8 mouse cellular contexts compared by ENCODE assay signal in the genomic region with DNA sequence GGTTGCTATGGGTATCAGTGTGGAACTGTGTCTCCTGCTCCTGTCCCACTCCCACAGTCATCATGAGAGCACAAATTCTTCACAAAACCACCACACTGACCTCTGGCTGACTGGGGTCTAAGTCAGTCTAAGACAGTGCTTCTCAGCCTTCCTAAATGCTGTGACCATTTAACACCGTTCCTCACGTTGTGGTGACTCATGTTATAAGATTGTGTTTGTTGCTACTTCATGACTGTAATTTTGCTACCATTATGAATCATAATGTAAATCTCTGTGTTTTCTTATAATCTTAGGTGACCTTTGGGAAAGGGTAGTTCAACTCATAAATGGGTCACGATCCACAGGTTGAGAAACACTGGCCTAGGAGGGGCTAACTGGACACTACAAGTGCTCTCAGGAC.
"Had no signal": no experiment of that assay in that cellular context is flagged by ENCODE, and none has a peak within 500 bp of the region (broad histone marks: within the 10 kb centered on the region; RNA-seq: fewer than 3 reads in every experiment).

No protein-coding gene starts in this region.

- H3K27me3 ChIP-seq: limb, embryonic 13.5 days; midbrain, embryonic 13.5 days; stomach, embryonic 15.5 days had no signal

- H3K9ac ChIP-seq: limb, embryonic 13.5 days; lung, embryonic 14.5 days; midbrain, embryonic 13.5 days; stomach, embryonic 15.5 days had no signal

- H3K9me3 ChIP-seq: stomach, embryonic 15.5 days had no signal

- DNase-seq: kidney, postnatal 10 days; kidney, postnatal 4 days; lung, embryonic 14.5 days; spleen, adult 18-20 months had no signal

- H3K4me2 ChIP-seq: limb, embryonic 13.5 days; lung, embryonic 14.5 days; stomach, embryonic 15.5 days had no signal

- H3K27ac ChIP-seq: limb, embryonic 13.5 days; midbrain, embryonic 13.5 days; stomach, embryonic 15.5 days had no signal

- H3K4me3 ChIP-seq: layer of hippocampus, adult 2 months; limb, embryonic 13.5 days; midbrain, embryonic 13.5 days; stomach, embryonic 15.5 days had no signal

- H3K36me3 ChIP-seq: limb, embryonic 13.5 days; midbrain, embryonic 13.5 days; stomach, embryonic 15.5 days had no signal
